Mouse (Mus musculus): ENCODE results near the gene Nfe2. TPM values are rescaled to one million over a fixed set of nuclear protein-coding genes. Genes with fewer than 3 reads are reported as not detected.
A peak's percentile ranks its signal among the peaks of the same experiment; 100 is the strongest.
"Not testable (repeated sequence)": the region's sequence is repeated elsewhere in the genome, so short reads cannot be mapped to it uniquely, and the experiment has no call there.

The Nfe2 gene
- polyA plus RNA-seq, 1 experiment from 2014 or later: 0.50 TPM

DNA sequence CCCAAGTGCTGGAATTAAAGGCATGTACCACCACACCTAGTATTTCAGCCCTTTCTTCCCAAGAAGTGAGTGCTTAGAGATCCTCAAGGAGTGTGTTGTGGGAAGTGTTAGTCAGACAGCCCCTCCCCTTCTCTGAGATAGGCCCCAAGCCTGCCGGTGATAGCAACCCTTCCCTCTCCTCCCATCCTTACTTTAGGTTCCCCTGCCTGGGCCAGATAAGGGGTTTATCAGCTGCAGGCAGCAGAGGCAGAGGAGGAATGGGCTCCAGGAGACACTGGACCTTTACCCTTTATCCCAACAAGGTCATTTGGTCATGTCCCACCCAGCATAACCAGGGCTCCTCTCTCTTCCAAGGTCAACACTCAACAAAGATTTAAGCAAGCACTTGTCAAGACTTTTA is 6.6 kb downstream of the Nfe2 start:
- 33% methylated on average over 1 of the region's 1 CpGs for WGBS
- no peak for TF ChIP-seq EP300 (optimal IDR thresholded peaks at IDR 0.05)
- TF ChIP-seq CTCF (IDR thresholded peaks at IDR 0.05; ENCODE audit: low read depth): no peak
- no peak for DNase-seq (ENCODE audit: low spot score)
- no peak overlapping the region for H3K9ac ChIP-seq (ENCODE audit: low read length)
- H3K4me2 ChIP-seq (replicated peaks; ENCODE audit: low read depth): no peak overlapping the region
- no peaks in the 10 kb centered on the region for H3K9me3 ChIP-seq (ENCODE audit: control insufficient read depth, low read length)
- no peak overlapping the region for H3K4me3 ChIP-seq (ENCODE audit: low read depth, low read length)
- no peak overlapping the region for H3K27ac ChIP-seq (replicated peaks)
- peaks cover 4% of the 10 kb centered on the region; the same call in 1 of the 2 replicates for H3K4me1 ChIP-seq (replicated peaks; ENCODE audit: control insufficient read depth, insufficient read depth)
- no peaks in the 10 kb centered on the region for H3K27me3 ChIP-seq (ENCODE audit: control insufficient read depth, insufficient read depth, low read length)
- peaks cover 11% of the 10 kb centered on the region; the same call in 1 of the 2 replicates for H3K36me3 ChIP-seq (ENCODE audit: control insufficient read depth, insufficient read depth, low read length)
- no peak for ATAC-seq (ENCODE audit: low FRiP score, low TSS enrichment)

DNA sequence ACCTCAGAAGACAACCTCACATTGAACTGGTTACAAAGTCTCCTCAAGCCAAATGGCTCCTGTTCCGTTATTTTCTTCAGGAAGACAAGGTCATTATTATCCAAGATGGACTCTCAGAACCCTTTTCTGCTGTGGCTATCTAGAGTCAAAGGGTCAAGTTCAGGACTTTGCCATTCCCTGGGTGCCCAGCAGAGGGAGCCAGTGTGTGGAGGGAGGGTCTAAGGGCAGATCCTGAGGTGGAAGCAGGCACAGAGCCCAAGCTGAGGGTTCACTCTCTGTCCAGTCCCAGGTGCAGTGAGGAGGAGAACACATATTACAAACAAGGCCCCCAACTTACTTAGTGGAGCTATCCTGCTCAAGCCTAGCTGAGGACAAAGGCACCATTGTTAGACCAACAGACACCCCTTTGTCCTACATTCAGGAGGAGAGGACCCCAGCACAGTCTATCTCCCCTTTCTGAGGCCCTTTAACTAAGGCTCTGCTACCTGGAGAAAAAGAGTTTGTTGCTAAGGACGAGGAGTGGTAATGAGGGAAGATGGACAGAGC is 7.9 kb downstream of the Nfe2 start:
- no peak overlapping the region for H3K4me3 ChIP-seq (ENCODE audit: low read depth, low read length)
- peaks cover 16% of the 10 kb centered on the region; the same call in 1 of the 2 replicates for H3K36me3 ChIP-seq (ENCODE audit: control insufficient read depth, insufficient read depth, low read length)
- no peak for TF ChIP-seq EP300 (optimal IDR thresholded peaks at IDR 0.05)
- peak; percentile 88 for TF ChIP-seq CTCF (IDR thresholded peaks at IDR 0.05; ENCODE audit: low read depth)
- ATAC-seq (ENCODE audit: low FRiP score, low TSS enrichment) (peak; percentile 21; the same call in 1 of the 2 replicates), DNase-seq (ENCODE audit: low spot score) (peak; percentile 80)
- H3K9me3 ChIP-seq (ENCODE audit: control insufficient read depth, low read length): no peaks in the 10 kb centered on the region
- no peak overlapping the region for H3K9ac ChIP-seq (ENCODE audit: low read length)
- H3K4me1 ChIP-seq (replicated peaks; ENCODE audit: control insufficient read depth, insufficient read depth): peaks cover 4% of the 10 kb centered on the region; the same call in 1 of the 2 replicates
- H3K27ac ChIP-seq (replicated peaks): no peak overlapping the region
- H3K27me3 ChIP-seq (ENCODE audit: control insufficient read depth, insufficient read depth, low read length): no peaks in the 10 kb centered on the region
- H3K4me2 ChIP-seq (replicated peaks; ENCODE audit: low read depth): no peak overlapping the region
- 33% methylated on average over 2 of the region's 2 CpGs for WGBS

DNA sequence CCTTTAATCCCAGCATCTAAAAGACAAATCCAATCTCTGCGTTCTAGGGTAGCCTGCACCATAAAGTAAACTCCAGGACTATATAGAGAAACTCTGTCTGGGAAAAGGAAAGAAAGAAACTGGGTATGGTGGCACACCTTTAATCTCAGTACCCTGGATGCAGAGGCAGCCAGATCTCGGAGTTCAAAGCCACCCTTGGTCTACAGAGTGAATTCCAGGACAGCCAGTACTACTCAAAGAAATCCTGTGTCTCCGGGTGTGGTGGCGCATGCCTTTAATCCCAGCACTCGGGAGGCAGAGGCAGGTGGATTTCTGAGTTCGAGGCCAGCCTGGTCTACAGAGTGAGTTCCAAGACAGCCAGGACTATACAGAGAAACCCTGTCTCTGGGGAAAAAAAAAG is 8.7 kb downstream of the Nfe2 start:
- not testable (repeated sequence) for H3K4me2 ChIP-seq (replicated peaks; ENCODE audit: low read depth); H3K27ac ChIP-seq (replicated peaks); H3K4me1 ChIP-seq (replicated peaks; ENCODE audit: control insufficient read depth, insufficient read depth); H3K9ac ChIP-seq (ENCODE audit: low read length); DNase-seq (ENCODE audit: low spot score); ATAC-seq (ENCODE audit: low FRiP score, low TSS enrichment); H3K4me3 ChIP-seq (ENCODE audit: low read depth, low read length); H3K27me3 ChIP-seq (ENCODE audit: control insufficient read depth, insufficient read depth, low read length); H3K9me3 ChIP-seq (ENCODE audit: control insufficient read depth, low read length)
- 79% methylated on average over 6 of the region's 6 CpGs for WGBS
- peaks cover 16% of the 10 kb centered on the region; the same call in 1 of the 2 replicates for H3K36me3 ChIP-seq (ENCODE audit: control insufficient read depth, insufficient read depth, low read length)

DNA sequence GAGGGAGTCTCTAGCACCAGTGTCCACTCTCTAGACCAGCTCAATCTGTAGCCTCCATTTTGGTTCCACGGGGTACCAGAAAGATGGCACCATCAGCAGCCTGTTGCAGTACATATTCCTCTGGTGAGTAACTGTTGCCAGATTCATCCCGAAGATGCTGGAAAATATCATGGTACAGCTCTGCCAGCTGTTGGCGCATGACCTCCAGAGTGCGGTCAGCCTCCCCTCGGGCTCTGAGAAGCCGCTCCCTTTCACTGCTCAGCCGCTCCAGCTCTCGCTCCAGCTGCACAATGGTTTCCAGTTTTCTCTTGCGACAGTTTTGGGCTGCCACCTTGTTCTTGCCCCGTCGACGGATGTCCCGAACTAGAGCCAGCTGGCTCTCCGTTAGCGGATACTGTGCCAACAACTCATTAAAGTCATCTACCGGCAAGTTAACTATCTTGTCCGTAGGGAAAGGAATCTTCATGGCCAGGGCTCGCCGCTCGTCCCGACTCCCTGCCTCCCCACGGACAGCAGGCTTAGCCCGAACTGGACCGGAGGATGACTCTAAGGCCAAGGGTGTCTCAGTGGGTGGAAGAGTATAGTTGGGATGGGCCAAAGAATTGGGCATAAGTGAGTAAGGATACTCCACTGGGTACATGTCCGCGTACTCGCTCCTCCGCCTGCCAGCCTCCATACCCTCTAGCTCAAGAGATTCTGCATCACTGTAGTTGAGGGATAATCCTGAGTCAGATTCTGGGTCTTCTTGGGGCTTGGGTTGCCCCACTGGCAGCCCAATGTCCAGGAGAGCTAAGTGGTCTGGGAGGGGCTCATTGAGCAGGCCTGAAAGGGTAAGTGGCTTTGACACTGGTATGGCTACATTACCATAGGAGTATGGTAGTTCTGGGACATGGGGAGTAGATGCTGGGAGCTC is 9.5 kb downstream of the Nfe2 start:
- H3K4me1 ChIP-seq (replicated peaks; ENCODE audit: control insufficient read depth, insufficient read depth): no peaks in the 10 kb centered on the region
- WGBS: 78% methylated on average over 28 of the region's 28 CpGs
- no peaks in the 10 kb centered on the region for H3K9me3 ChIP-seq (ENCODE audit: control insufficient read depth, low read length)
- no peak overlapping the region for H3K9ac ChIP-seq (ENCODE audit: low read length)
- TF ChIP-seq CTCF (IDR thresholded peaks at IDR 0.05; ENCODE audit: low read depth): no peak
- no peak for TF ChIP-seq EP300 (optimal IDR thresholded peaks at IDR 0.05)
- ATAC-seq (ENCODE audit: low FRiP score, low TSS enrichment): peak; percentile 42; the same call in 1 of the 2 replicates
- H3K4me2 ChIP-seq (replicated peaks; ENCODE audit: low read depth): no peak overlapping the region
- H3K36me3 ChIP-seq (ENCODE audit: control insufficient read depth, insufficient read depth, low read length): peaks cover 18% of the 10 kb centered on the region; the same call in 1 of the 2 replicates
- peak; percentile 29 for DNase-seq (ENCODE audit: low spot score)
- H3K27ac ChIP-seq (replicated peaks): no peak overlapping the region
- no peak overlapping the region for H3K4me3 ChIP-seq (ENCODE audit: low read depth, low read length)
- no peaks in the 10 kb centered on the region for H3K27me3 ChIP-seq (ENCODE audit: control insufficient read depth, insufficient read depth, low read length)

DNA sequence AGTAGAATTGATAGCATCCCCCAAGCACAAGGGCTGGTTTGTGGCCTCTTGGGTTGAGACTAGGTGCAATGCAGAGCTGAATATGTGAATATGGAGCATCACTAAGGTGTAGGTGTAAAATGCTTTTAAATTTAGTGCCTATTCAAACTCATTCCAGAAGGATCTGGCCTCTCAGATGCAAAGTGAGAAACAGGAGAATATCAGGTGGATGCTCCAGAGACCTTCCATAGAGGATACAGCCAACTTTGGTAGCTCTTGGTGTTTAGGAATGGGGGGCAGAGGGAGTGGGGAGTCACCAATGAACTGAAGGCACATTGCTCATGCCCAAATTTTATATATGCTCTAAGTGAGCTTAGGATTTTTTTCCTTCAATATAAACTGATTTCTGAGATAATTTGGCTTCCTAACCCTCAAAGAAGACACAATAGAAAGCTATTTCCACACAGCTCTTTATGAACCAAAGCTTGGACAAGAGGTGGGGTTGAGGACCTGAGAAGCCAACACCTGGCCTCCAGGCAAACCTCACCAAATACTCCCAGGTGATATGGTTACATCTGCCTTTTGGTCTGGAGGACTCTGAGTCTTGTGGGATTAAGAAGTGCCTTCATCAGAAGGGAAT is 10.3 kb downstream of the Nfe2 start:
- H3K4me3 ChIP-seq (ENCODE audit: low read depth, low read length): no peak overlapping the region
- no peaks in the 10 kb centered on the region for H3K27me3 ChIP-seq (ENCODE audit: control insufficient read depth, insufficient read depth, low read length)
- H3K27ac ChIP-seq (replicated peaks): no peak overlapping the region
- DNase-seq (ENCODE audit: low spot score): no peak
- no peaks in the 10 kb centered on the region for H3K9me3 ChIP-seq (ENCODE audit: control insufficient read depth, low read length)
- no peaks in the 10 kb centered on the region for H3K4me1 ChIP-seq (replicated peaks; ENCODE audit: control insufficient read depth, insufficient read depth)
- TF ChIP-seq EP300 (optimal IDR thresholded peaks at IDR 0.05) (no peak), CTCF (IDR thresholded peaks at IDR 0.05; ENCODE audit: low read depth) (no peak)
- H3K36me3 ChIP-seq (ENCODE audit: control insufficient read depth, insufficient read depth, low read length): peaks cover 24% of the 10 kb centered on the region; the same call in 1 of the 2 replicates
- no peak for ATAC-seq (ENCODE audit: low FRiP score, low TSS enrichment)
- no peak overlapping the region for H3K4me2 ChIP-seq (replicated peaks; ENCODE audit: low read depth)
- no peak overlapping the region for H3K9ac ChIP-seq (ENCODE audit: low read length)
